Mouse (Mus musculus) gastrocnemius, postnatal 36 days (tissue): ENCODE results near the gene Ccdc39. TPM values are rescaled to one million over a fixed set of nuclear protein-coding genes. Genes with fewer than 3 reads are reported as not detected.

ENCODE experiments used
- DNase-seq, 2 experiments: peaks; one replicate each; pipeline ENCODE4 v3.0.0; 2022
- intact Hi-C: fragments of 180-260 bp; cut with DNase I; formaldehyde crosslinking; loops from one replicate; pipeline ENCODE4 v1.15.1; 2025
- long read RNA-seq, 2 experiments: library from polyadenylated mRNA; stranded (forward); transcript quantifications; one replicate each; pipeline ENCODE4 v2.0.0; 2021
- total RNA-seq, 2 experiments: library from RNA; stranded (reverse); gene quantifications; 2 replicates each; pipeline ENCODE4 v1.2.3; 2021

The Ccdc39 gene
- under 1 TPM; 0.15 to 0.26 TPM for total RNA-seq
- long read RNA-seq, experiment 1 = 0 reads
- long read RNA-seq, experiment 2 = 0 reads

DNA sequence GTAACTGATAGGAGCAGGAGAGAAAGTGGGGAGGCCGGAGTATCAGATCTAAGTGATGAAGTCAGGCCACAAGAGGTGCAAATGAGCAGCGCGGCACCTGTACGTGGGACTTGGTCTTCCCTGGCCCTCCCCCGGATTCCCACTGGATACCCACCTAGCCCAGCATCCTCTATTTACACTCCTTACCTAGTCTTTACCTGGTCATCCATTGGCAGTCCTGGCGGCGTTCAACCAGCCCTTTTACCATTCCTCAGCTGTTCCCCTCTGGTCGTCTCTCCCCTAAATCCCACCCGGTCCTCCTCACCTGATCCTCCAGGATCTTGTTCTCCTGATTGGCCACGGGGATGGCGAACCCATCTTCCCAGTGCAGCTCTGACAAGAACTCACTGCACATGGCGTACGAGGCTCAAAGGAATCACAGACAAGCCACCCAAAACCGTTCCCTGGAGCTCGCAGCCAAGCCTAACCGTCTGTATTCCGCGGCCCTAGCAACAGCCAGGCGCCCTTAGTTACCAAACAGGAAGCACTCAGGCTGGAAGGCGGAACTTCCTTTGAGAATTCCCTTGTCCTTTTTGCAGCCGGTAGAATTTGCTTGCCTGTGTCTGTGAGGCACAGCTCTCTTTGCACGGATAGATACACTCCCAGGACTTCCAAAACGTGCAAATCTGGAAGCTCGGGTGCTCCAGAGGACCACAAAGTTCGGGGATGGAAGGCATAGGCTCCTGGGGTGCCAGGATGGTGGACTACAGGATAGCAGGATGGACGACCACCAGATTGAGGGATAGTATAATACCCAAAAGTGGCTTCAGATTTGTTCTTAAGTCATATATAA, at the start of gene Ccdc39:
Ccdc39 (minus strand) TSS at position 510 of the 832 bp plus-strand sequence.
- intact Hi-C loops = no loop called here
- peak; percentile 52 for DNase-seq

DNA sequence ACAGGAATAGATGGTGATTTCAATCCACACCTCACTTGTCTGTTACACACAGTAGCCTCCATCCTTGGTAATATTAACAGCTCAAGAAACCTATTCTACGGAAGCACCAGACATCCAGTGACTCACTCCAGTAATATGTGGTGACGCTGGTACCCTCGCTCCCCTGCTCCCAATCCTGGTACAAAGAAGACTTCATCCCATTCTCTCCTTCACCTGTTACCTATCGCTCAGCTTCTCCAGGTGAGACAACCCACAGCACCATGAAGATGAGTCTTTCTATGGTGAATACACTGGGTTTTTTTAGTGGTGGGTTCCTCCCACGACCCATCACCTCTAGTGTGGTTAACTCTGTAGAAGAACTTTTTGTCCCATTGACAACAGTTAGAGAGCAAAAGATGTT, 49.3 kb upstream of the Ccdc39 start:
- intact Hi-C loops = no loop called here
- no peak for DNase-seq

DNA sequence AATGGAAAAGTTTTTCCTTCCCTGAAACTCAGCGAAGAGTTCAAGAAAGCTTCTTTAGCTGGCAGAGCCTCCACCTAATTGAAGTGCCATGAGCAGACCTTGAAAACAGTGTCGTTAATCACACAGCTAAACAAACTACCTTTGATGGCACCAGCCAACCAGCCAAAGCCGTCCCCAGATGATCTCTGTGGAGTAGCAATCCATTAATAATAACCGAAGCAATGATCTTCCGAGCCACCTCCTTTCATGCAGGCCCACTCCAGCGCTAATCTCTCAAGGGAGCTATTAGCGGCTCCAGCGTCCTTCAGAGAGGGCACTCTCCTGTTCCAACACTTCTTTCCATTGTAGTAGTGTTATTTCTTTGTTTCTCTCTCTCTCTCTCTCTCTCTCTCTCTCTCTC, 43.3 kb upstream of the Ccdc39 start:
- no peak for DNase-seq
- intact Hi-C loops = no loop called here

DNA sequence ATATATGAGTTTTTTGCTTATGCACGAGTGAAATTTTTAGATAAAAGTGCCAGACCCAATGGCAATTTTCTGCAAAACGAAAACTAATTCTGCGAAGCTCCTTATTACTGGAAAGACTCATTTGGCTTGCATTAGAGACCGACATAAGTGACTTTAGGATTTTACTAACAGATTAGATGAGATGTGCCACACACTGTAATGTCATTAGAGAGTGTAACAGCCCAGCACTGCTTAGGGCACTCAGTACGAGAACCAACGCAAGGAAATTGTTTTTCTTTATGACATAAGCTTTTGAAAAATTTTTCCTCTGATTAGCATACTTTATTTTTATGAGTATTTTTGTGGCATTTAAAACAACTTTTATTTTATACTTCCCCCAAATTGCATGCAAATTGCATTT, 39.0 kb upstream of the Ccdc39 start:
- DNase-seq = no peak
- intact Hi-C loops = no loop called here

DNA sequence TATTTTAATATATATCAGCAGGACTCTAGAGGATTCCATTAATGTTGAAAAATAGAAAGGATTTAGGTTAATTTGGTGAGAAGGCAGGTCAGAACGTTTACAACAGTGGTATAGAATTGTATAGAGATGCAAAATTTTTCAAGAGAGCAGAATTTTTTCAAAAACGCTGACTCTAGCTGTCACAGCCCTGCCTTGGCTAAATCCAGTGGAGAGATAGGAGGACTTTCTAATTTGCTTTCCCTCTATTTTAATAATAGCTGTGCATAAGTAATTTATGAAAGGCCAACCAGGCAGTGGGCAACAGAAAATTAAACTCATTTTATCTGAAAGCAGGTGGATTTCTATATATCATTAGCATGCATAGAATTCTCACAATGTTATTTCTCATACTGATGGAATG, 38.6 kb upstream of the Ccdc39 start:
- DNase-seq = no peak

DNA sequence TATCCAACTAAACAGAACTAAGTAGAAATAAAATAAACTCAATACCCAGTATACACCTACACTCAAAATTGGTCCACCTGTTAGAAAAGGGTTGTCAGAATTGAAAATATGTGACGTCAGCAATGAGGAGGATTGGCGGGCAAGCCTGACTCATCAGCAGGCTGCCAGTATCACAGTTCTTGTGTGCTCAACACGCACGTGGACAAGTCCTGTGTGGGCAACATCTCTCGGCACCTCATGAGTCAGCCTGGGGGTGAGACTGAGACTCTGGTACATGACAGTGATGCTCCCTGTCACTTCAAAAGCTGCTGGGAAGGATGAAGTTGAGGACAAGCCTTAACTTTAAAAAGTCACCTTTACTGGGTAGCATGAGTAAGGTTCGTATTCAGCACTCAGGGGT, 34.6 kb upstream of the Ccdc39 start:
- DNase-seq = no peak
- intact Hi-C loops = no loop called here

More for the DNA sequence above, 38.6 kb upstream of the Ccdc39 start:
- intact Hi-C loops = no loop called here

DNA sequence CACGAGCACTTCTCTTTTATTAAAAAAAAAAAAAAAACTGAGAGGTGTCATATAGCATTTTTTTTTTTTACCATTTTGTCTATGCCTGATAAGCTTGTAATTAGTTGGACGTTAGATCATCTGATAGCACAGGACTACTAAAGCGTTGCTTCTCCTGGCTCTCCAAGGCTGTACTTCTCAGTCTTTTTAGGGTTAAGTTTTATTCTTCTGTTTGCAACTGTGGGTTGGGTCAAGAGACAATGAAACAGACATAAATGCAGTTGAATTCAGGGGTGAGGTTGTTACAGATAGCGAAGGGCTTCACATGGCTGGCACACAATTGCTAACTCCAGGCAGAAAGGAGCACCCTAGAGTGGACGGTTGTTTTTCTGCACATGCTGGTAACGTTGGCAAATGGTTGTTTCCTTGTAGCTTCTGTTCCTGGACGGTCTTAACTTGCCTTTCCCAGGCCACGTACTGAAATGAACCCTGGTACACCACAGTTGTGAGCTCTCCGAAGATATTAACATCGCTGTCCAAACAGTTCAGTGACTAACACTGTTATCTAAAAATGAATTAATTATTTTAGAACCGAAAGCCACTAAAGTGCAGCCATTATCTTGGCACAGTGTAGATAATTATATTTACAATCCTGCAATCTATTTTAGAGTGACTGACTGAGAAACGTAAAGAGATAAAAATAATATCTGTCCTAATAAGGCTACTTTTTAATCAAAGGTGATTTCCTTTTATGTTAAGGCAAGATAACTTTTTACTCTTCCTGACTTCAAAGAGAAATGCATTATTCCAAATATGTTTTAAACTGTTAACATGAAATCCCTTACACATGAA, 30.6 kb upstream of the Ccdc39 start:
- DNase-seq = no peak
- intact Hi-C loops = no loop called here

DNA sequence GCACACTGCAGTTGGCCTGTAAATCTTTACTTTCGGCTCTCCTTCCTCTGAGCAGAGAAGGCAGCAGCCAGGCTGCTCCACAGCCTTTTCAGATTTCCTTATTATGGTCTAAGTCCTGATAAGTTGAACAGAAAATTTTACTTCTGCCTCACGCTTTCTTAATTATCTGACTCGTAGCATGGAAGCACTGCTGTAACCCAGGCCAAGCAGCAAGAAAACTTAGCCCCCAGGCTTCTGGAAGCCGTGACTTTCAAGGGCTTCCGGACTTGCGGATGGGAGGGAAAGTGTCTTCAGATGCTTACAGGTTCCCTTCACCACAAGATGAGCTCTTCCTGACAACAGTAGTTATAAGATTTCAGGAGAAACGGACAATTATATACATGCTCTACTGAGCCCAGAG, 29.7 kb upstream of the Ccdc39 start:
- intact Hi-C loops = no loop called here
- no peak for DNase-seq

DNA sequence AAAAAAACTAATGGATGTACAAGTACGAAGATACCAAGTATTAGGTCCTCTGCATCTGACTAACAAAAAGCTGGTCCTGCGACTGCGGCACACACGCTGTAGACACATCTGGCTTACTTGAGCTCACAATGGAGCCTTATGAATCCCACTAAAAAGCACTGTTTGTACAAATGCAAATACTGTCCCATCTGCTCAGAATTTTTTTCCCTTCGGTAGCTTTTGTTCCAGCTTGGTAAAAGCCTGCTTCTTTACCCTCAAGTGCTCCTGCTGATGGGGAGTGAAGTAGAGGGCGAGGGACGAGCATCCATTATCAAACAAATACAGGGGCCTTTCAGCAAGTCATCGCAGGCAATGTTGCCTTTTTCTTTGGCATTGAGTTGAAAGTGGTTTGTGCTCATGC, 29.3 kb upstream of the Ccdc39 start:
- no peak for DNase-seq
- intact Hi-C loops = no loop called here

DNA sequence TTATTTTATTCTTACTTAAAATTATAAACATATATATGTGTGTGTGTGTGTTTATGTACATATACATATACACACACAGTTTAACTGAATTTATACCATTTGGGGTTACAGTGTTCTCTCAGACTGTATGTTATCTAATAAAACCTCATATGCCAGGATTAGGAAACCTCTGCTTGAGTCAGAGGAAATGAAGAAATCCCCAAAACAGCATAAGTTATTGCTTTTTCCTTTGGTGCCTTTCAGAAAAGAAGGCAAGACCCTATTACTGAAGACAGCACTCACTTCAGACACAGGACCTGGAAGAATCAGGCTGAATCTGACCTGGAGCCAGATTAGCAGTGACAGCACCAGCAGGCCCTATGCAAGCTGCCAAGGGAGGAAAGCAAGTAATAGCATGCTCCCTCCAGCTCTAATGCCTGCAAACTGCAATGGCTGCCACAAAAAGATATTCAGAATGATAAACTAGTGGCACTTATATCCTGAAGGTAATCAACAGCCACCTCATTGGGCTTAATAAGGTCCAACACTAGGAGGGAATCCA, 20.0 kb upstream of the Ccdc39 start:
- no peak for DNase-seq
- intact Hi-C loops = no loop called here

DNA sequence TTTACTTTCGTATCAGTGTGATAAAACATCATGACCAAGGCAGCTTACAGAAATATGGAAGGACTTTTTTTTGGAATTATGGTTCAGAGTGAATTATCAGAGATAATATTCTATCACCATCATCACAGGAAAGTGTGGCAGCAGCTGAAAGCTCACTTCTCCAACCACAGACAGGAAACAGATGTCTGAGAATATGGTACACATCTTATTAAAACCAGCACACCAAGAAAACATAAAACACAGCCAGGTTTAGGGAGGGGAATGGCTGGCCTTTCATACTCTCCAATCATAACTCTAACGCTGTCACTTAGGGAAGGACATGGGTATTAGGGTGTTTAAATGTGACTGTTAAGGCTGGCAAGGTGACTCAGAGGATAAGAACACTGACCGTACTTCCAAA, 14.8 kb upstream of the Ccdc39 start:
- DNase-seq = no peak
- intact Hi-C loops = loop anchor here (5.0 kb wide), 1 partner anchor 58 kb away; no protein-coding TSS in a partner anchor

DNA sequence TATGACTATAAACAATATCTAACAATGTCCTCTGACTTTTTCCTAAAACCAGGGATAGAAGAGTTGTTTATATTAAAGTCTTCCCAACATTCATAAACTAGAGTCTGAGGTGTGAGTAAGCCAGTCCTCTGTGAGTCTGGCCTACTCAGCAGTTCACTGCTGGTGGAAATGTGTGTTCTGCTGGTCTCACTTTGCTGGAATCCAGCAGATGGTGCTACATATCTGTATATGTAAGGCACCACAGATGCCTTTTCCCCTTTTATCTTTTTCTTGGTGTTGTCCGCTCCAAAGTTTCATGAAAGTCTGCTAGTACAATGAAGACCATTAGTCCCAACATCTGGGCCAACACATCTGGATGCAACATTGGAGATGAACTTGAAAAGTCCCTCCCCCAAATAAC, 9.0 kb upstream of the Ccdc39 start:
- intact Hi-C loops = no loop called here
- DNase-seq = no peak

DNA sequence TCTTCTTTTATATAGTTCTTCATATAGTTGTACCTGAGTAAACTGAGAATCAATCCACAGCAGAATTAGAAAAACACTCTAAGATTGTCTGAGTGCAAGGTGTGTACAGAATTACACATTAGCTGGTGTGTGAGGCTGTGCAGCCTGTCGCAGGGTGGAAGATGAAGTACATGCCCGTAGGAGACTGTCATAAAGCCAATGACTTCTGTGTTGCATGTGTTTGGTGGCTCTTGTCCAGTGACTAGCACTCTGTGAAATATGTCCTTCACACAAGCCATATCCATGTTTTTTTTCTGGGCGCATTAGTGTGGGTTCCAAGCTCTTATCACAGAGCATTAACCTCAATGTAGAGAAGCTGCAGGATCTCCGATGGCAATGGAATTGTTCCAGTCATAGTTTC, 6.7 kb upstream of the Ccdc39 start:
- no peak for DNase-seq
- intact Hi-C loops = no loop called here

DNA sequence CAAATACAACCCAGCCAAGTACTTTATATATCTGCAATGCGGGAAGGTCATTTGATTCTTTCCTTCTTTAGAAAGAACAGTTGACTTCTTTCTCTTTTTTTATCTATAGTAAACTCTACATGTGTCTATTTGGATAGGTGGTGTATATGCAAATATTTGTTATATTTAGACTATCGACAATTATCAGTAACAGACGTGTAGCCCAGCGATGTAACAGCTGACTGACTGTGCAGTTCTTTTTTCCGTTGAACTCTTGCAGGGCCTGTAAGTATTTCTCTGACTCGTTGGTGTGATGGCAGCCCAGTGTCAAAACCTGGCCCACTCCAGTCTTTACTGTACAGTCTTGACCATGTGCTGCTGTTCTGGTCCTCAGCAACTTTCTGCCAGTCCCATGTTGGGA, 2.5 kb upstream of the Ccdc39 start:
- no peak for DNase-seq
- intact Hi-C loops = no loop called here

DNA sequence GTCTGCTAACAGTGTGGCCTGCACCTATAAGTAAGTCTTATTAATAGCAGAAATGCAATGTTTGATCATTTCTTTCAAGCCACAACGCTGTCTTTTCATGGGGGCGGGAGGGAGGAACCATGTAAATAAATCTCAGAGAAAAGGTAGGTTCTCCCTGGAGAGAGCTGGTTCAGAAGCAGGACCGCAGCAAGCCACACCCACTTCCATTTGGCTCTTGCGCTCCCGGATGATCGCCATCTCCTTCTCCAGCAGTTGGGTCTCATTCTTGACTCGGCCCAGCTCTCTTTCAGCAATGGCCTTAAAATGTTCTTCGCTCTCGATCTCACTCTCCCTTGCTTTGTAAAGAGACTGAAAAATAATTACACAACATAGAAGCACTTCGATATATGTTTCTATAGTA, 5.2 kb downstream of the Ccdc39 start:
- no peak for DNase-seq
- intact Hi-C loops = no loop called here

DNA sequence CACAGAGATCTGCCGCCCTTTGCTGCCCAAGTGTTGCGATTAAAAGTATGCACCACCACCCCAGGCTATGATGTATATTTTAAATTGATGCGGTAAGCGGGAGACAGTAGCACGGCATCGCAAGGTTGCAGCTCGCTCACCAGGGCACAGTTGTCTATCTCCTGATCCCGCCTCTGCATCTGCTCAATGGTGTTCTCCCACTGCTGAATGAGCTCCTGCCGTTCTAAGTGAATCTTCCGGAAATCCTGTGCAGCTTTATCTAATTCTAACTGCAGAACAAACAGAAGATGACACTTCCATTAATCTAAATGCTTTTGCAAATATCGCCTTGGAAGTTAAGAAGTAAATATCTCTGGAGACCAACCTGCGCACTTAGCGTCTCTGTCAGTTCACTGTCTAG, 7.5 kb downstream of the Ccdc39 start:
- intact Hi-C loops = no loop called here
- no peak for DNase-seq

DNA sequence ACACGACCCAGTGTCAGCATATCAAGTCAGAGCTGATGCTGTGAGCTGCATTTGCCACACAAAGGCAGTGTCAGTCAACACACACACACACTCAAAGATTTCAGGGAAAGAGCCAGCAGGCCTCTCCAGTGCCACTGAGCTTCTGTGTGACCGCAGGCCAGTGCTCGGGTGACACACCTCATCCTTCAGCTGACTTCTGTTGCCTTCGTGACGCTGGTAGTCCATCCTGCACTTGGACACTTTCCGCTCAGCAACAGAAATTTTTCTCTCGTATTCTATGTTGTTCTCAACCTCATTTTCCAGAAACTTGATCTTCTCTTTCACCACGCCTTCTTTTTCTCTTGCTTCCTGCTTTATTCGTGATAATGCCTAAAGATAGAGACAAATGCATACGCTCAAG, 11.8 kb downstream of the Ccdc39 start:
- intact Hi-C loops = no loop called here
- DNase-seq = no peak

DNA sequence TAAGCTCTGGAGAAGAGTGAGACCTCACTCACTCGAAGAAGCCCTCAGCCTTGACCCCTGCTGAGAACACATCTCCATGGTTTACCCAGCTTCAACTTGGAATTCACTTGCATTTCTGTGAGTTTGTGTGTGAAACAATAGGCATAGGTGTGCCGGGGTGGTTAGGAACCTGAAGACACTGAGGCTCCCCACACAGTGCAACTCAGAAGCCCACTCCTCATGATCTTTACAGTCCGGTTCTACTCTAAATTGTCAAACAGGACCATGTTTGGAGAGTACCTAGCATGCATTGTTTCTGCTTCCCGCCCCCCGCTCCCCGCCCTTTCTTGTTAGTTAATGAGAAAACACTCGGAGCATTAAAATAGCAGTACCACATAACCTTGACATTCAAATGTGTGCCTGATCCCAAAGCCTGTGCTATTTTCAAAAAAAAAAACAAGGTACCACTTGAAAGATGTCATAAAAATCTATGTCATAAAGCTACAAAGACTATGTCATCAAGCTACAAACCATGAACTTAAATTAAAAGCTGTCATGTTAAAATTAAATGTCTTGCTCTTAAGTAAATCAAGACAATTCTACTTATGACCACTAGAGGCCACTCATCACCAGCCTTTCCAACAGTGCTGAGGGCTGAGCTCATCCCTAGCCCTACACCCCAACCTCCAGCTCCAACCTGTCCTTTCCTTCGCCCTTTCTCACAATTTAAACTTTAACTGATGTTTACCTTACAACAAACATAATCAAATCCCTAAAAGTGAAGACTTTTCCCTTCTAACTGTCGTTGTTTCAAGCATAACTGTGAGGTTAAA, 19.8 kb downstream of the Ccdc39 start:
- DNase-seq = no peak
- intact Hi-C loops = loop anchor here (2.0 kb wide), 1 partner anchor 94 kb away; no protein-coding TSS in a partner anchor

DNA sequence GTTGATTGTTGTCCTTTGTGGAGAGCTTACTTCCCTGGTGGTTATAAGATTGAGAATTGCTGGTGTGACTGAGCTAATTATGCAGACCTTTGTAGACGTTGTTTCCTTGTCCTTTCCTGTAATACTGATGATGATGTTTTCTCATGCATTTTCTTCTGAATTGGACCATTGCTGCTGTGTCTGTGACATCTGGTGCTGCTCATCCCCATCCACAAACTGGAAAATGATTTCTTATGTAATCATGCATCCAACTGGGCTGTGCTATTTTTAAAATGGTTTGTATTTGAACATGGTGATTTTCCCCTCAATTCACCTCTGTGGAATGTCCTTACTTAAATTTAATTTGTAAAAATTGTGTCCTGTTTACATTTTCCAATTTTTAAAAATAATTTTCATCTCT, 37.0 kb downstream of the Ccdc39 start:
- DNase-seq = no peak
- intact Hi-C loops = loop anchor here (10.0 kb wide), 1 partner anchor 278 kb away; the partner anchor contains the start of gene Dnajc19

DNA sequence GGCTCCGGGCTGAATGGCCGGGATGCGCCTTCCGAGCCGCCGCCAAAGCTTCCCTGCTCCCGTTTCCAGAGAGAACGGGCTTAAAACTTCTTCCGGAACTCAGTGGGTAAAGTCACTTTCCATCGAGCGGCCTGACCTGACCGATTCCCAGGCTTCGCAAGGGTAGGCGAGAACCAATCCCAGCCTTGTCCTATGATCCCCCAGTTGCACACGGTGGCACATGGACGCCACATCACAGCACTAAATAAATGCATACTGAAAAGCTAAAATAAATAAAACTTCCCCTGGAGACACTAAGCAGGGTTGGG, 43.6 kb downstream of the Ccdc39 start:
- DNase-seq = no peak
- intact Hi-C loops = loop anchor here (10.0 kb wide), 1 partner anchor 284 kb away; the partner anchor contains the start of gene Dnajc19
